Mouse (Mus musculus): ENCODE data around the gene Dnajb12.

DNA sequence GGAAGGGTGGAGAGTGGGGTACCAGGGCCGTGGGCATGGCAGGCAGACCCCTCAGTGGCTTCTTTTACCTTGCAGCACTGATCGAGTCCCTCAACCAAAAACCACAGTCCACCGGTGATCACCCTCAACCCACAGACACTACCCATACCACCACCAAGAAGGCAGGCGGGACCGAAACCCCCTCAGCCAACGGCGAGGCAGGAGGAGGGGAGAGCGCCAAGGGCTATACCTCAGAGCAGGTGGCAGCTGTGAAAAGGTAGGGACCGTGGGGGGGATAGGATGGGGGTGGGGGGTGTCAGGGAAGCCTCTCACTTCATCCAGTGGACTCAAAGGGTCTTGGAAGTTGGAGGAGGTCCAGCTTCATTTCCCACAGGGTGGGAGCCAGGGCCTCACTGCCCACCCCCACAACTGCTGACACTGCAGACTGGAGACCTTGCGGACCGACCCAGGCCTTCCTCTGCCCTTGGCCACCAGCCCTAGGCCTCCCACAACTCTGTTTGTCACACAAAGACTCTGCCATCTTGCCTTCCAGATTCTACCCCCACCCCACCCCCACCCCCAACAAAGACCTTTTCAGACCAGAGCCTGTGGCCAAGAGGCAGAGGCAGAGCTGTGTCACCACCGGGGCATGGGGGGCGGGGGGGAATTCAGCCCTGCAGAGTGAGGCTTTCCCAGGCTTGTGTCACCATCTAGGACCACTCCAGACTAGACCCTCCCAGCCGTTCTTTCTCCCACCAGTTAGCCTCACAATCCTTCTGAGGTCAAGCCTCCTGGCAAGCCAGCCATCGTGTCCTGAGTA is 10.8 kb downstream of the Dnajb12 start:
- TF ChIP-seq POLR2A (IDR thresholded peaks at IDR 0.05; ENCODE audit: control insufficient read depth, low read depth, low read length) (no peak), CTCF (IDR thresholded peaks at IDR 0.05; ENCODE audit: control insufficient read depth, insufficient read depth, insufficient replicate concordance, low read depth, low read length) (no peak)
